Mouse (Mus musculus): ENCODE measurements around the gene Hormad1.
"Not testable (repeated sequence)": the region's sequence is repeated elsewhere in the genome, so short reads cannot be mapped to it uniquely, and the experiment has no call there.

Hormad1 gene

DNA sequence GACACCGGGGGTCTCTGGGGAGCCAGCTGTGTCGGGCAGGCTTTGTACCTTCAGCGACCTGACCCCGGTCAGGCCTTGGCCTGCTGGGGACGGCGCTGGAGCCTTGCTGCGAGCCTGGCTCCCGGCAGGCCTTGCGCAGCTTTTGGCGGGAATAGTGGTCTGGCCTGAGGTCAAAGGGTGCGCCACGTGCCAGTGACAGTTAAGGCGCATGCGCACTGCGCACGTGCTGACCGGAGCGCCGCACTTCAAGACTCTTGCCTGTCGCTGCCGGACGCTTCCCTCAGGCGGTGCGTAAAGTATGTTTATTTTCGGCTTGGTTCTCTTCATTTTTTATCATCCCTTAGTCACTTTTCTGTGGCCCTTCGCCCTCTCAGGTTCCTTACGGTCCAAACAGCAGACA is at the start of gene Hormad1:
Gene Hormad1, plus strand, starts transcription at position 241 of the 400 bp plus-strand sequence.
- DNase-seq (ENCODE audit: low spot score): no peak

DNA sequence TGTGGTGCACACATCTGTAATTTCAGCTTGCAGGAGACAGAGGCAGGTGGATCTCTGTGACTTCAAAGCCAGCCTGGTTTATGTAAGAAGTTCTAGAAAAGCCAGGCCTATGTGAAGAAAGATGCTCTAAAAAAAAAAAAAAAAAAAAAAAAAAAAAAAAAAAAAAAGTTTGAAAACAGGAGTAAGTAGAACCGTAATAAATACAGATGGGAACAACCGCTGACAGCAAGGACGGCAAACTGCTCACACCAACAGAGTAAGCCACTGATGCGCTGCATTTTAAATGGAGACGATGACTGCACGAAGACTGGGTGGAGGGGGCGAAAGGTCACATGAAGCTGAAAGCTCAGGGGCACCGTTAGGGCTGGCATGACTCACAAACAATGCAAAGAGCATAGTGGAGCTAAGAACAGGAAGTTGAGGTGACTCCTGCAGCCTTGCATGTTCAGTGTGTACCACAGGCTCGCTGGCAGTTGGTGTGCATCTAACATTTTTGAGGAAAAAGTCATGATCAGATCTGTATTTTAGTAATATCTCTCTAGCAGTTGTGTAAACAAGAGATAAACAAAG is 47.8 kb upstream of the Hormad1 start:
- no peak for DNase-seq (ENCODE audit: low spot score)

- DNase-seq (ENCODE audit: low spot score): no peak
Observed at GRCm38 (mm10) chr3:95516614-95517041, 42.8 kb upstream of the Hormad1 start.

GRCm38 (mm10) chr3:95517493-95517898 is 42.0 kb upstream of the Hormad1 start:
- DNase-seq (ENCODE audit: low spot score): no peak

GRCm38 (mm10) chr3:95518891-95519290 is 40.6 kb upstream of the Hormad1 start:
- no peak for DNase-seq (ENCODE audit: low spot score)

DNA sequence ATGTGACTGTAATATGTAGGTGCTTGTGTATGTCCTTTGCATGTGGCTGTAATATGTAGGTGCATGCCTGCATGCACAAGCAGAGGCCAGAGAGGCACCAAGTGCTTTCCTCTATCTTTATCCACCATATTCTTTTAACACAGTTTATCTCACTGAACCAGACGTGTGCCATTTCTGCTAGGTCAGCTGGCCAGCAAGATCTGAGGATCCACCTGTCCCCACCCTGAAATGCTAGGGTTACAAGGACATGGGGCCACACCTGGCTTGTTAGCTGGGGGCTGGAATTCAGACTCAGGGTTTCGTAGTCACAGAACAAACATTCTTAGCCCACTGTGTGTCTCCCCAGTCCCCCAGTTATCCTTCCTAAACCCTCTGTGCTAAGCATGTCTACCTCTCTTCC is 40.2 kb upstream of the Hormad1 start:
- no peak for DNase-seq (ENCODE audit: low spot score)

DNA sequence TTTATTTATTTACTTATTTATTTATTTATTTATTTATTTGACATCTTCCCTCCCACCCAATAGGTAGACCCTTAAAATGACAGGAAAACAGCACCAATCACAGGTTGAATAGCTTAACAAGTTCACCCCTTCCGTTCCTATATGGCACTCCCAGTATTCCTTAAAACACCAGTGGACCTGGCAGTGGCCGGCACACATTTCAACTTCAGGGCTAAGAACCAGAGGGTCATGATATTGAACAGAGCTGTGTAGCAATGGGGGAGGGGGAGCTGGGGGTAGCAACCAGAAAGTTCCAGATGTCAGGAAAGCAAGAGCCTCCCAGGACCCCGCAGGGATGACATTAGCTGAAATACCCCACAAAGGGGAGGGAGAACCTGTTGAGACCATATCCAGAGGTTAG is 39.4 kb upstream of the Hormad1 start:
- no peak for DNase-seq (ENCODE audit: low spot score)

DNA sequence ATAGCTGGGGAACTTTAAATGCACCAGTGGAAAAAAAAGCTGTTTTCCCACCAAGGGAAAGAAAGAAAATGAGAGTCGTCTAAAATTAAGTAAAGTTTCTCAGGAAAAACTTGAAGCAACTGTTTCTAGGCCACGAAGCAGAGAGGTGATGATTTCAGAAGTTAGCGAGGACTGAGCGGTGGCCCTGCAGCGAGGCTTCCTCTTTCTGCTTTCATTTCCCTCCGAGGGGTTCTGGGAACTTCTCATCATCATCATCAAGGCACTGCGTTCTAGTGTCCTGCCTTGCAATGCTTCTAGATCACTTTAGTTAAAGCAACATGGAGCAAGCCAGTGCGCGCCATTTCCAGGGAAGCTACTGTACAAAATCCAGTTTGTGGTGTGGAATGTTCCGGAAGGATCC is 38.3 kb upstream of the Hormad1 start:
- DNase-seq (ENCODE audit: low spot score): no peak

GRCm38 (mm10) chr3:95523662-95524061 is 35.8 kb upstream of the Hormad1 start:
- no peak for DNase-seq (ENCODE audit: low spot score)

GRCm38 (mm10) chr3:95524673-95525072 is 34.8 kb upstream of the Hormad1 start:
- no peak for DNase-seq (ENCODE audit: low spot score)

DNA sequence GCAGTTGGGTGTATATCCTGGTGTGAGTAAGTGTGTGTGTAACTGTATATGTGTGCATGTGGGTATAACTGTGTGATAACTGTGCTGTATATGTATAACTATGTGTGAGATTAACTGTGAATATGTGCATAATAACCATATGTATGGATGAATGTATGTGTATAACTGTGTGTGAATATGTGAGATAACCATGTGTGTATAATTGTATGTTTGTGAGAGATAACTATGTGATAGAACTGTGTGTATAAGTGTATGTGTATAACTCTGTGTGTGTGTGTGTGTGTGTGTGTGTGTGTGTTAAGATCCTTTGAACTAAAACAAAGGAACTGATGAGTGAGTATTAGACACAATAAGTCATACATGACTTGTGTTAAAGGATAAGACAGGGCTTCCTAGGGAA is 33.4 kb upstream of the Hormad1 start:
- DNase-seq (ENCODE audit: low spot score): no peak

DNA sequence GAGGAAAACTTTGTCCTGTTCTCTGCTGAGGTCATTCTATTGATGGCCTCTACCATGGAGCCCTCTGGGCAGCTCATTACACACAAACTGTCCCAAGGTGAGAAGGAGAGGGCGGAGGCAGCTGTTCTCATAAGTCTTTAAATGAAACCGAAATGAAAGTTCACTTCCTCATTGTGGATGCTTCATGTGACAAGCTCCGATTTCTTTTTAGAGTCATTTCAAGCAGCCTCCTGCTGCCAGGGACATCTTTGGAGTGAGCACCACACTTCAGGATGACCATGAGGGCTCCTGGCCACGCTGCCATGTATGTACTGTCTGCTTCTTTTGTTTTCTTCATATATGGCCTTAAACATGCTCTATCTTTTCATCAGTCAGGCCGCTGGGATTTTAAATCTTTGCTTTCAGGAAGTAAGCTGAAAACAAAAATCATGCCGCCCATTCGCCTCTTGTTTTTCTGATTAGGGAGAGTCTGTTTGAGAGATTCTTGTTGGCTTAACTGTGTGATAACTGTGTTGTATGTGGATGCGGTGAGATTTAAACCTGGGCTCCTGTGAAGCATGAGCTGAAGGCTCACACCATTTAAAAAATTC is 32.8 kb upstream of the Hormad1 start, which contains the start of gene Ctss:
Gene Ctss, plus strand, starts transcription at position 165 of the 590 bp plus-strand sequence.
- DNase-seq (ENCODE audit: low spot score): no peak

- no peak for DNase-seq (ENCODE audit: low spot score)
Observed at GRCm38 (mm10) chr3:95529814-95530213, 29.7 kb upstream of the Hormad1 start.

DNA sequence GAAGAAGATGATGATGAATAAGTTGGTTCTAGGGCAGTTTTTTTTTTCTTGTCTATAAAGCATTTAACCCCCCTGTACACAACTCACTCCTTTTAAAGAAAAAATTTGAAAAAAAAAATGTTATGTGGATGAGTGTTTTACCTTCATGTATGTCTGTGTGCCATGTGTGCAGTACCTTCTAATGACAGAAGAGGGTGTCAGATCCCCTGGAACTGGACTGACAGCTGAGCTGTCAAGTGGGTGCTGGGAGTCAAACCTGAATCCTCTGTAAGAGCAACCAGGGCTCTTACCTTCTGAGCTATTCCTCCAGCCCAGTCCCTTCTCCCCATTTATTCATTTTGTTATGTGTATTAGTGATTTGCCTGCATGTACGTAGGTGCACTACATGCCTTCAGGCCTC is 28.5 kb upstream of the Hormad1 start:
- no peak for DNase-seq (ENCODE audit: low spot score)

GRCm38 (mm10) chr3:95533364-95533763 is 26.1 kb upstream of the Hormad1 start:
- DNase-seq (ENCODE audit: low spot score): no peak

DNA sequence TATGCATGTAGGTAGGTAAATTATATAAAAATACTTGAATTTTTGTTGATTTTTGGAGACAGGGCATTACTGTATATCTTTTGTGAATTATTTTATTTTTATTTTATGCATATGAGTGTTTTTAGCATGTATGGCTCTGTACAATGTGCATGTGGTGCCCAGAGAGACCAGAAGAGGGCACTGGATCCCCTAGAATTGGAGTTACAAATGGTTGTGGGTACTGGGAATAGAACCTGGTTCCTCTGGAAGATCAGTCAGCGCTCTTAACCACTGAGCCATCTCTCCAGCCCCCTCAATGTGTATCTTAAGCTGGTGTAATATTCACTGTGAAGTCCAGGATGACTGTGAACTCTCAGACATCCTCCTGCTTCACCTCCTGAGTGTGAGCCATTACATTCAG is 24.6 kb upstream of the Hormad1 start:
- DNase-seq (ENCODE audit: low spot score): no peak

GRCm38 (mm10) chr3:95538936-95539335 is 20.5 kb upstream of the Hormad1 start:
- no peak for DNase-seq (ENCODE audit: low spot score)

DNA sequence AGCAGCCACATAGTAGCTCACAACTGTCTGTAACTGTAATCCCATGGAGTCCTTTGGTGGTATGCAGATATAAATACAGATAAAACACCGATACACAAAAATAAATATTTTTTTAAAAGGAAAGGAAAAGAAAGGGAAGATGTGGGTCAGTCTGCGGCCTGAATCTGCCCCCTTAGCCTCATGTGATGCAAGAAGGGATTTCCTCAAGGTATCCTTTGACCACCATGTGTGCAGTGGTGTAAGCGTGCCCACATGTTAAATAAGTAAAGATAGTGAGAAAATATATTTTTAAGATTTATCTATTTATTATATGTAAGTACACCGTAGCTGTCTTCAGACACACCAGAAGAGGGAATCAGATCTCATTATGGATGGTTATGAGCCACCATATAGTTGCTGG is 19.6 kb upstream of the Hormad1 start:
- no peak for DNase-seq (ENCODE audit: low spot score)

GRCm38 (mm10) chr3:95541186-95541585 is 18.3 kb upstream of the Hormad1 start:
- DNase-seq (ENCODE audit: low spot score): not testable (repeated sequence)

- no peak for DNase-seq (ENCODE audit: low spot score)
Observed at GRCm38 (mm10) chr3:95542171-95542570, 17.3 kb upstream of the Hormad1 start.

DNA sequence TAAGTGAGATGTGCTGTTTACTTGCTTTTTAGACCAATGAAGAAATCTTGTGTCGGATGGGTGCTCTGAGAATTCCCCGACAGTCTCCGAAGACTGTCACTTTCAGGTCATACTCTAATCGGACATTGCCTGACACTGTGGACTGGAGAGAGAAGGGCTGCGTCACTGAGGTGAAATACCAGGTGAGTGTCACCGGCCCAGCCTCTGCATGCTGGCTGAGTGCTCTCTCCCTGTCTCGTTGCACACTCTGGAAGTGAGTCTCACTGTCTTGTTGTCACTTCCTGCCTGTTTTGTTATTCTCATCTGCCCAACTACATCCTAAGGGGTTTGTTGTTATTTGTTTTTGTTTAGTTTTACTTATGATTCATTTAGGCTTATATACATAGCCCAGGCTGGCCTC is 16.5 kb upstream of the Hormad1 start:
- no peak for DNase-seq (ENCODE audit: low spot score)

DNA sequence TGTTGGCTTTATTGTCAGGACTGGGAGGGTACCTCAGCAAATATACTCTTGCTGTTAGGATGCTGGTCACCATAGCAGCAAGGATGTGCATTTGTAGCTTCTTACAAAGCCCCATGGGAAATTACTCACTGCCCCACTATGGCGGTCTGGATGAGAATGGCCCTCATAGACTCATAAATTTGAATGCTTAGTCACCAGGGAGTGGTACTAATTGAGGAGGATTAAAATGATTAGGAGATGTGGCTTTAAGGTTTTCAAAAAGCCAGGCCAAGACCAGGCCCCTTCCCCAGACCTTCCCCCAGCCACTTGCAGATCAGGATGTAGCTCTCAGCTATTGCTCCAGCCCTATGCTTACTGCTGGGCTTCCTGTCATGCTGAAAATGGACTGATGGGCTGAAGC is 9.3 kb upstream of the Hormad1 start:
- no peak for DNase-seq (ENCODE audit: low spot score)

DNA sequence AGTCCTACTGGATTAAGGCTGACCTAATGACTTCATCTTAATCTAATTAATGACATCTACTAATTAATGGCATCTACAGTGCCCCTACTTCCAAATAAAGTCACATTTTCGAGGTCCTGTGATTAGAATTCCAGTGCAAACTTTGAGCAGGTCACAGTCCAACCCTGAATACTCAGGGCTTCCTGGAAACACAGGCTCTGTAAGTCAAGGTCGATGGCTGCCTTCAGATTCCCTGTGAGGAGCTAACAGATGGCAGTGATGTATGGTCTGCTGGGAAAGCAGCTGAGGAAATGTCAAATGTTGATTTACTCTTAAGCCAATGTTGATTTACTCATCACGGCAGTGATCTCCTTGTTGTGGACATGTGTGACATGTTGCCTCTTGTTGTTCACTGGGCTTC is 5.5 kb upstream of the Hormad1 start:
- DNase-seq (ENCODE audit: low spot score): no peak

- DNase-seq (ENCODE audit: low spot score): no peak
Observed at GRCm38 (mm10) chr3:95560738-95561137, 1.3 kb downstream of the Hormad1 start.
